Mouse (Mus musculus): ENCODE data around the gene Nr1d1. TPM values are rescaled to one million over a fixed set of nuclear protein-coding genes. Genes with fewer than 3 reads are reported as not detected.

Gene Nr1d1
- polyA plus RNA-seq, 1 experiment from 2014 or later = 1.7 TPM

DNA sequence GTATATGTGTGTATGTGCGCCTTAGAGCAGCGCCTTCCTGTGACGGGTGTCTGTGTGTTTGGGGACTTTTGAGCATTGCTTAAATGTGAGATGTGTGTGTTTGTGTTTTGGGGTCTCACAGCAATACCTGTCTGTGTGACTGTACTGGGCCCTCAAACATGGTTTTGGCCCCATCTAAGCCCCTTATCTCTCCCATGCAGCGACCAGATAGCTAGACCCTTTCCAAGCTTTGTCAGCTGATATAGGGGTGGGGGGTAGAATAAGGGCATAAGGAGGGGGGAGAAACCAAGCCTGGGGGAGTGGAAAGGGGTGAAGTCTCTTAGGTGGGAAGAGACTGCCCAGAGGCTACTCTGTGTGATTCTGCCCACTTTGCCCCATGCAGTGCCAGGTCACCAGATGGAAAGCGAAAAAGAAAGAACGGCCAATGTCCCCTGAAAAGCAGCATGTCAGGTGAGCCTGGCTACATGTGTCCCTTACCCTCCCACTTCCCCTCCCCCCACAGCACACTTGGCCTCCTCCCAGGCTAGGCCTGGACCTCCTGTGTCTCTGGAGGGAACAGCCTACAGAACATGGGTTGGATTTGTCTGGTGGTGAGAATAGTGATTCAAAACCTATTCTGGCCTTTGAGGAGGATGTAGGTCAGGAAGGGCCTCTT, 19.3 kb downstream of the Nr1d1 start:
- no peak overlapping the region for H3K4me2 ChIP-seq (replicated peaks)
- H3K9ac ChIP-seq = no peak overlapping the region
- peaks cover 42% of the 10 kb centered on the region for H3K36me3 ChIP-seq
- H3K27me3 ChIP-seq = no peaks in the 10 kb centered on the region
- H3K4me1 ChIP-seq = peaks cover 23% of the 10 kb centered on the region
- ATAC-seq (ENCODE audit: insufficient number of reproducible peaks, insufficient read depth, low FRiP score, low TSS enrichment) = no peak
- H3K27ac ChIP-seq = no peak overlapping the region
- H3K4me3 ChIP-seq = no peak overlapping the region
- 90% methylated on average over 6 of the region's 6 CpGs for whole genome bisulfite sequencing
- H3K9me3 ChIP-seq = no peaks in the 10 kb centered on the region

- Histone ChIP-seq H3K4me1 (peaks cover 35% of the 10 kb centered on the region), H3K27ac (no peak overlapping the region), H3K4me3 (no peak overlapping the region), H3K27me3 (no peaks in the 10 kb centered on the region), H3K4me2 (replicated peaks) (no peak overlapping the region), H3K9me3 (no peaks in the 10 kb centered on the region), H3K9ac (no peak overlapping the region), H3K36me3 (peaks cover 32% of the 10 kb centered on the region)
- 24% methylated on average over 7 of the region's 7 CpGs for WGBS
- ATAC-seq (ENCODE audit: insufficient number of reproducible peaks, insufficient read depth, low FRiP score, low TSS enrichment) = no peak
Observed at GRCm38 (mm10) chr11:98754621-98755181, 20.4 kb downstream of the Nr1d1 start.

GRCm38 (mm10) chr11:98754151-98754620, 20.9 kb downstream of the Nr1d1 start:
- peaks cover 32% of the 10 kb centered on the region for H3K36me3 ChIP-seq
- H3K9ac ChIP-seq = no peak overlapping the region
- H3K4me3 ChIP-seq = no peak overlapping the region
- no peak for ATAC-seq (ENCODE audit: insufficient number of reproducible peaks, insufficient read depth, low FRiP score, low TSS enrichment)
- WGBS = 71% methylated on average over 9 of the region's 9 CpGs
- H3K27ac ChIP-seq = peak overlapping the region; percentile 43; the same call in 1 of the 2 replicates
- H3K4me2 ChIP-seq (replicated peaks) = no peak overlapping the region
- no peaks in the 10 kb centered on the region for H3K27me3 ChIP-seq
- H3K4me1 ChIP-seq = peaks cover 40% of the 10 kb centered on the region
- H3K9me3 ChIP-seq = no peaks in the 10 kb centered on the region

GRCm38 (mm10) chr11:98753264-98753663, 21.9 kb downstream of the Nr1d1 start:
- peaks cover 49% of the 10 kb centered on the region for H3K4me1 ChIP-seq
- no peaks in the 10 kb centered on the region for H3K27me3 ChIP-seq
- no peaks in the 10 kb centered on the region for H3K9me3 ChIP-seq
- no peak for ATAC-seq (ENCODE audit: insufficient number of reproducible peaks, insufficient read depth, low FRiP score, low TSS enrichment)
- no peak overlapping the region for H3K4me3 ChIP-seq
- peaks cover 28% of the 10 kb centered on the region for H3K36me3 ChIP-seq
- no peak overlapping the region for H3K27ac ChIP-seq
- 89% methylated on average over 5 of the region's 5 CpGs for WGBS
- no peak overlapping the region for H3K4me2 ChIP-seq (replicated peaks)
- H3K9ac ChIP-seq = no peak overlapping the region

- H3K9me3 ChIP-seq = no peaks in the 10 kb centered on the region
- peaks cover 24% of the 10 kb centered on the region for H3K36me3 ChIP-seq
- no peak overlapping the region for H3K4me2 ChIP-seq (replicated peaks)
- ATAC-seq (ENCODE audit: insufficient number of reproducible peaks, insufficient read depth, low FRiP score, low TSS enrichment) = no peak
- peaks cover 55% of the 10 kb centered on the region for H3K4me1 ChIP-seq
- H3K27me3 ChIP-seq = no peaks in the 10 kb centered on the region
- no peak overlapping the region for H3K27ac ChIP-seq
- H3K4me3 ChIP-seq = no peak overlapping the region
- 86% methylated on average over 10 of the region's 10 CpGs for WGBS
- peak overlapping the region; percentile 2; the same call in 1 of the 2 replicates for H3K9ac ChIP-seq
Observed at GRCm38 (mm10) chr11:98752562-98753140, 22.5 kb downstream of the Nr1d1 start.

GRCm38 (mm10) chr11:98751221-98751782, 23.8 kb downstream of the Nr1d1 start:
- Histone ChIP-seq H3K27me3 (no peaks in the 10 kb centered on the region), H3K36me3 (peaks cover 18% of the 10 kb centered on the region), H3K4me3 (no peak overlapping the region), H3K9ac (0 out of 2 replicates have a peak overlapping the region, but pooled peaks have one; percentile 4), H3K4me2 (replicated peaks) (peak overlapping the region; percentile 23; the same call in 1 of the 2 replicates), H3K9me3 (no peaks in the 10 kb centered on the region), H3K4me1 (peaks cover 69% of the 10 kb centered on the region), H3K27ac (peak overlapping the region; percentile 85)
- WGBS = 32% methylated on average over 6 of the region's 6 CpGs
- ATAC-seq (ENCODE audit: insufficient number of reproducible peaks, insufficient read depth, low FRiP score, low TSS enrichment) = no peak

DNA sequence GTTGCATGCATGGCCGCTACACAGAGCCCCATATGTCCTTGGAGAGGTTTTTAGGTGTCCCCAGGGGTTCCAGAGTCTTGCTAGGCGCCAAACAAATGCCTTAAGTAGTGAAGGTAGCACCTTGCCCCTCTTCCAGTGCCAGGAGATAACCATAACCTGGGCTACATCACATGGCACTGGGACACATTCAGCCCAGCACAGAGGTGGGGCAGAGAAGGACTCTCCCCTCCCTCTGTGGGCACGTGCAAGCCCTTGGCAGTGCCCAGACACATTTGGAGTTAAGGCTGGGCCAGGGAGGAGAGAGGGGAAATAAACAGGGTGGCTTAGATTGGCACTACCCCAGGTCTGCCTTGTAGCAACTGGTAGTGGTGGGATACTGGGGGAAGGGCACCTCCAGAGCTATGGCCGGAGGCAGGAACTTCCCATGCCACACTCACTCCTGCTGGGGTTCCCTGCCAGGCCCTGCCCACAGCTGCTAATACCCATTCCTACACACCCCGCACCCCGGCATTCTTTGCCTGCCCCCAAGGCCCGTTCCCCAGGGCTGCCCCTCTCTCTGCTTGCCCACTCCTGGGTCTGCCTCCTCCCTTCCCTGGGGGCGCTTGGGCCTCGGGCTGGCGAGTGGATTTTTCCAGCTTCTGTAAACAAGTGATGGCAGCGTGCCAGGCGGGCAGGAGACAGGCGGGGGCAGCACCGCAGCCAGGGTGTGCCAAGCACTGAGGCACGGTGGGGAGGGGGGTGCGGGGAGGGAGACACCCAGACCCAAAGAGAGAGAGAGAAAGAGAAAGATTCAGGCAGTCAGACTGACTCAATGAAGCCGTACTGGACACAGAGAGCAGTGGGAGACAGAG, 24.6 kb downstream of the Nr1d1 start:
- Histone ChIP-seq H3K4me3 (no peak overlapping the region), H3K36me3 (peaks cover 12% of the 10 kb centered on the region; the same call in 1 of the 2 replicates), H3K27ac (peak overlapping the region; percentile 85), H3K9me3 (no peaks in the 10 kb centered on the region), H3K4me1 (peaks cover 76% of the 10 kb centered on the region), H3K9ac (no peak overlapping the region), H3K27me3 (no peaks in the 10 kb centered on the region), H3K4me2 (replicated peaks) (peak overlapping the region; percentile 23)
- ATAC-seq (ENCODE audit: insufficient number of reproducible peaks, insufficient read depth, low FRiP score, low TSS enrichment) = no peak
- 32% methylated on average over 16 of the region's 17 CpGs for WGBS

- peak overlapping the region; percentile 7; the same call in 1 of the 2 replicates for H3K4me2 ChIP-seq (replicated peaks)
Observed at GRCm38 (mm10) chr11:98749716-98750115, 25.4 kb downstream of the Nr1d1 start.

DNA sequence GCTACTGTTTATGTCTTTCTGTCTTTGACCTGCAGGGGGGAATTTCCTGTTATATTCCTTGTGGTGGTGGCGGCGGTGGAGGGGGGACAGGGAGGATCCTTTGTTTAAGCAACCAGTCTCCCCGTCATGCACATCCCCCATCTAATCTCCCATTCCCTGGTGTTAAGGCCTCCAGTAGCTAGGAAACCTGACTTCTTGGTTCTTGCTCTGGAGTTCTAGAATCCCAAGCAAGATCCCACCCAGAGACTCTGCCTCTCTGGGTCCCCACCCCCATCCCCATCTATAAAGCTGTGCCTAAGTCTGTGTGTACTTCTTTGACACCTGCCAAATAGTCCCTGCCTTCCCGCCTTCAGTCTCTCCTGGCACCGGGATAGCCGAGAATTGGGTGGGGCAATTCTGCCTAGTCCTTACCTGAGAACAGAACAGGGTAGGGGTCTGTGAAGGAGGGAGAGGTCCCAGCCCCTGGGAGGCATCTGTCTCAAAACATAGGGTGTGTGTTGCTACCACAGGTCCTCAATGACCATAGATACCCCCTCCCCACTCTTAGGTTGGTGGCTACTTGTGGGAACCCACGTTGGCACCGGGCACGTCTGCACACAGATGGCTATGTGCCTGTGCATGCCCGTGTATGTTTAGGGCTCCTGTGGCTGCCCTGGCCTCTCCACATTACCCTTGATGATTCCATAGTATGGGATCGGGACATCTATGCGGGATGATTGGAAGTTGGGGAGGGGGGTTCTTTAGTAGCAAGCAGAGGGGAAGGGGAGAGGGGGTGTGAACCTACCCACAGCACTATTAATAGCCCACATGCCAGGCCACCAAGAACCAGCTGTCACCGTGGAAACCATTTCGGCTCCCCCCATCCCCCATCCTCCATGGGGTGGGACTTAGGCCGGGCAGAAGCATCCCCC, 26.4 kb downstream of the Nr1d1 start:
- Histone ChIP-seq H3K4me1 (peaks cover 80% of the 10 kb centered on the region), H3K4me3 (no peak overlapping the region), H3K4me2 (replicated peaks) (peak overlapping the region; percentile 46), H3K27ac (peak overlapping the region; percentile 85), H3K9me3 (no peaks in the 10 kb centered on the region), H3K9ac (0 out of 2 replicates have a peak overlapping the region, but pooled peaks have one; percentile 17), H3K36me3 (peaks cover 7% of the 10 kb centered on the region; the same call in 1 of the 2 replicates), H3K27me3 (no peaks in the 10 kb centered on the region)
- WGBS = 33% methylated on average over 15 of the region's 15 CpGs
- ATAC-seq (ENCODE audit: insufficient number of reproducible peaks, insufficient read depth, low FRiP score, low TSS enrichment) = no peak

More at GRCm38 (mm10) chr11:98749716-98750115, 25.4 kb downstream of the Nr1d1 start:
- Histone ChIP-seq H3K4me3 (no peak overlapping the region), H3K4me1 (peaks cover 80% of the 10 kb centered on the region), H3K36me3 (peaks cover 12% of the 10 kb centered on the region; the same call in 1 of the 2 replicates), H3K9me3 (no peaks in the 10 kb centered on the region), H3K27me3 (no peaks in the 10 kb centered on the region), H3K9ac (no peak overlapping the region), H3K27ac (peak overlapping the region; percentile 85)
- ATAC-seq (ENCODE audit: insufficient number of reproducible peaks, insufficient read depth, low FRiP score, low TSS enrichment) = no peak
- WGBS = 59% methylated on average over 5 of the region's 5 CpGs

DNA sequence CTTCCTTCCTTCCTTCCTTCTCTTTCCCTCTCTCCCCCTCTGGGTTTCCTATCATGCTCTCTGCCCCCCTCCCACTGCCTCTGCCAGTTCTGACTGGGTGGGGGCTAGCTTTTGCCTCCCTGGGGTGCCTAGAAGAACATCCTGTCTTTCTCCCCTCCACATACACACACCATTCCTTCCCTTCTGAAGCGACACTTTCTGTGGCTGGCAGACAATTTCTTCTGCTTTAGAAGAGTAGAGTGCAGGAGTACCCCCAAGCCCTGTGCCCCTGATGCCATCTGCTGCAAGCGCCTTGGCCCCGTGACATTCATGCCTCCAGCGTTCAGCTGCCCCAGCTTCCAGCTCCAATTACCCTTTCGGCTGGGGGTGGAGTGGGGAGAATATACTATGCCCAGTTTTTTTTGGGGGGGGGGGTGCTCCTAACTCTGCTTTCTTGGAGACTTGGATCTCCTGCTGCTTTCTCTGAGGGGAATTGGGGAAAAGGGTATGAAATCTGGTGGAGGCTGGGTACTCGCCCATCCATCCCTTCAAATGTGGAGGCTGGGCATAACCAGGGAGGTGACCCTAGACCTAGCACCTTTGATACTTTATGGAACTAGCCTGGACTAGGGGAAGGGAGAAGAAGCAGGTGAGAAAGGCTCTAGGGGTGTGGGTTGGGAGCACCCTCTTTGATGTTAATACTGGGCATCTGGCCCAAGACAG, 27.2 kb downstream of the Nr1d1 start:
- peak overlapping the region; percentile 85 for H3K27ac ChIP-seq
- H3K9me3 ChIP-seq = no peaks in the 10 kb centered on the region
- no peak for ATAC-seq (ENCODE audit: insufficient number of reproducible peaks, insufficient read depth, low FRiP score, low TSS enrichment)
- whole genome bisulfite sequencing = 25% methylated on average over 6 of the region's 6 CpGs
- H3K36me3 ChIP-seq = no peaks in the 10 kb centered on the region
- peak overlapping the region; percentile 17; the same call in 1 of the 2 replicates for H3K9ac ChIP-seq
- no peak overlapping the region for H3K4me3 ChIP-seq
- no peaks in the 10 kb centered on the region for H3K27me3 ChIP-seq
- peak overlapping the region; percentile 46 for H3K4me2 ChIP-seq (replicated peaks)
- H3K4me1 ChIP-seq = peaks cover 88% of the 10 kb centered on the region

Data from embryonic facial prominence, embryonic 12.5 days (tissue).